Mouse (Mus musculus) adrenal gland, postnatal 25 days (tissue): ENCODE measurements around the gene Trappc6a. TPM values are rescaled to one million over a fixed set of nuclear protein-coding genes. Genes with fewer than 3 reads are reported as not detected.

Source experiments
- DNase-seq: peaks from one replicate; pipeline ENCODE4 v3.0.0; 2021; ENCODE audit warnings: mixed read lengths
- total RNA-seq: library from RNA; stranded (reverse); gene quantifications from 2 replicates; pipeline ENCODE4 v1.2.3, GENCODE M21; 2021

Trappc6a gene
- total RNA-seq, 1 experiment from 2014 or later, result 92.1 TPM

DNA sequence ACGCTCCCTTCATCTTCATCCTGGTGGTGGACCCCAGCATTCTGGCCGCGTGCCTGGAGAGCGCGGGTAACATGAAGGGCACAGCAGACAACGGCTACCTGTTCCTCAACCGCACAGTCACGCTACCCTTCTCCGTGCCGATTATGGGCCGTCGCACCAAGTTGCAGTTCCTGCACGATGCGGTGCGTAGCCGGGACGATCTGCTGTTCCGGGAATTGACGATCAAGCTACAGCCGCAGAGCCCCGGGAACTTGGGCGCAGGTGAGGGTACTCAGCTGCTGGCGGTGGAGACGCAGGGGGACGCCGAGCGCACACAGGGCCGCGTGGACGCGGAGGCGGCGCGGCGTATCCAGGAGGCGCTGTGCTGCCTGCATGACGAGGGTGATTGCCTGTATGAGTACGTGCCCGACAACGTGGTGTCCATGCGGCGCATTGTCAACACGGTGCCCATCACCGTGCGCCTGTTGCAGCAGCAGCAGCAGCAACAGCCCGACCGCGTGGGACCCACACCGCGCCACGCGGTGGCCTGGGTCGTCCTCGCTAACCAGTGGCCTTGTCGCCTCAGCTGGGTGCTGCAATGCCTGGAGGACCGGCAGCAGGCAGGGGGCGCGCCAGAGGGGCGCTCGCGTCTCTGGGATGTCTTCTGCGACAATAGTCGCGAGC lies 15.7 kb downstream of the Trappc6a start:
- DNase-seq, result peak; percentile 59

DNA sequence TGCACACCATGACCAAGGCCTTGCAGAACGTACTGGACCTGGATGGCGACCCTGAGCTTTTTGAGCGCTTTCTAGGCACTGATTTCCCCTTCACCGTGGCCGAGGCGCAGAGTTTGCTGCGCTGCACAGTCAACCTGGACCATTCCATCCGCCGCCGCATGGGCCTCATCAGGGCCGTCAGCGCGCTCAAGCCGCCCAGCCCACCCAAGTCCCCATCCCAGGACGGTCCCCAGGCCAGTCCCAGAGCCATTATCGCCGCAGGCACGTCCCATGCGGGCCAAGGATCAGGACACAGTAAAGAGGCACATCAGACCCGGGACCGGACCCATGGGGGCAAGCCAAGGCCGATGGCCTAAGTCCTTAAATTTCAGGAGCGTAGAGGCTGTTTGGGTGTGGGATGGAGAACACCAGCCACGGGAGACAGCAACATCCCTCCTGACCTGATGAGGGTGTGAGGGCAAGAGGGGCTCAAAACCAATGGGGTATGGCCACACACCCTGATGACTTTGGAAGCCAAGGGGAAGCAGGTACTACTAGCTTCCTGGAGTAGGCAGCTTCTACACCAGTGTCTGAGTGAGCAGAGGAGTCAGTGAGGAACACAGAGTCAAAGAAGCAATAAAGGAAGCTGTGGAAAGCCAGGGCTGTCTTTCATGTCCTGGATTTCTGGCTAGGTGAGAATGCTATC lies 16.4 kb downstream of the Trappc6a start:
- DNase-seq, result no peak

DNA sequence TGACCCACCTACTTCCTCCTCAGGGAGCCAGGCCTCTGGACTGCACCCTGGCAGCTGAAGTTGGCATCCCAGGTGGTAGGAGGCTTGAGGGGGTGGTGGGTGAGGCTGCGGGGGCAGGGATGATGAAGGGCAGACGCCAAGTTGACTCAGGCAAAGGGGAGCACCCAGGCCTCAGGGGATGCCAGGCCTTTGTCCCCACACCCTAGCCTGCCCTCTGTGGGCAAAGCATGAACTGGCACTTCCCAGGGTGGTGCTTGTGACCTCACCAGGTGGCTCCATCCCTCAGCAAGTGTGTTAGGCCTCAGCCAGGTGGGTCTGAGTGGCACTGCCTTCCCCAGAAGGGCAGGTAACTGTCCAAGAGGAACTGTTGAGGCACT lies 16.9 kb downstream of the Trappc6a start:
- no peak for DNase-seq

DNA sequence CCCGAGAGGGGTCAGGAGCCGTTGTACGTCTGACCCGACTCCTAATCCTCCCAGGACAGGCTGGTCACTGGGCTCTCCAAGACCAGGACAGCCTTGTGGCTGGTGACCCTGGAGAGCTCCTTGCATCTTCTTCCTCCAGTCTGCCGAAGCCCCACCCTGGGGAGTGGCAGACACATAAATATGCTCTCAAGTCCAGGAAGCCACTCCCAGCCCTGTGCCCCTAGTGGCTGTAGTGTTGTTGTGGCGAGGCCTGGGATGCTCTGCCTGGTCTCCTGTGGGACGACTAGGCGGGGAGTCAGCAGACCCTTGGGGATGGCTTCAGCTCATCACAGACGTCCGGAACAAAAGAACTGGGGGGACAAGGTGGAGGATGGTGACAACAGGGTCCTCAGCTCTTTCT lies 22.9 kb downstream of the Trappc6a start:
- no peak for DNase-seq

DNA sequence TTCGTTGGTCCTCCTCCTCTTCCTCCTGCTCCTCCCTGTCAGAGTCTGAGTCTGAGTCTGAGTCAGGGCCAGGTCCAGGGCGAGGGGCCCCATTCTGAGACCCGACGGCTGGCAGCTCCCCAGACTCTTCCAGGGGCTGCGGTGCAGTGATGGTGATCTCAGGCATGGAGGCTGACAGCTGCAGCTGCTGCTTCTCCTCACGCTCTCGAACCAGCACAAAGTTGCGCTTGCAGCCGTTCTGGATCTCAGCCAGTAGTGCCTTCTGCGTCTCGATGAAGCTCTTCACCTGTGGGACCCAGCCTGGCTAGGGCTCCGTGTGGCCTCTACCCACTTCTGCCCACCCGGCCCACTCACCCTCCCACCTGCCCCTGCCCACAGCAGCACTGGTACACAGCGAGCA lies 24.0 kb downstream of the Trappc6a start:
- no peak for DNase-seq

DNA sequence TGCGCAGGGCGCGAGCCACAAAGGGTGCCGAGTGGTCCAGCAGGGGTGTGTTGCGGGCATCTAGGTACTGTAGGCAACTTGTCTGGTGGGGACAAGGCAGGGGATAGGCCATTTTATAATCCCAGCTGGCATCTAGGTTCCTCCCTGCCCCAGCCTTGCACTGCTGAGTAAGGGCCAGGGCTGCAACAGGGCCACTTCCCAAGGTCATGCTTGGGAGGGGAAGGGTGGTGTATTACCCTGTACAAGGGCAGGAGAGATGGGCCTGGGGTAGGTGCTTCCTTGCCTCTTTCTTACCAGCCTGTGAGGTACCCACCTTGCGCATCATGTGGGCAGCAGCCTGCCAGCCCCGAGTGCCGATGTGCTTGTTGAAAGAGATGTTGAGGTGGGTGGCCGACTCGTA lies 26.5 kb downstream of the Trappc6a start:
- DNase-seq, result no peak

DNA sequence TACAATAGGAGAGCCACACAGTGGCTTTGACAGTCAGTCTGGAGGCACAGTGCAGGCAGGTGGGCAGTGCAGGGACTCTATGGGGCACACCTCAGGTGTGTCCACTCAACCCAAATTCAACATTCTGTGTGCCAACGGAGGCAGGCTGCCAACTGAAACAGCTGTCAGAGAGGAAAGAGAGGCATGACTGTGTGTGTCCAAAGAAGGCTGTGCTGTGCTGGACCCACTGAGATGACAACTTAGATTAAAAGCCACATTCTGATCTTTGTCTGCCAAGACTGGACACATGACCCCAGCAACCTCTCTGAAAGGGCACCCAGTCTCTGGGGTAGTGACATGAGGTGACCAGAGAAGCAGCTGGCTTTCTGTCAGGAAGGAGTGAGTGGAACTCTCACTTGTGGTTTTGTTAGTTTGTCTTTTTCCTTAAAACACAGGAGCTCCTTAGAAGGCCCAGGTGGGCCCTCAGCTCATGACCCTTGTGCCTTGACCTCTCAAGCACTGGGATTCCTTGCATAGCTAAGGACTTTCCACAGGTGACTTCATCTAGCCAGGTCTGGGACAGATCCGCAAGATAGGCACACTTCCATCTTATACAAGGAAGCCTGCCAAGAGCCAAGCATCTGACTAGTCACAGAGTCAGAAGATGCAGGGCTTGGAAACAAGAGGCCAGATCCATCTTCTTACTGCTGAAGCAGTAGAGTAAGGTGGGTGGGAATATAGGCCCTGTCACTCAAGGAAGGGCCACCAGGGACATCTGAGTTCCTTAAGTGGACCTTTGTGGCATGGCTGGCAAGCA lies 32.8 kb downstream of the Trappc6a start:
- no peak for DNase-seq

DNA sequence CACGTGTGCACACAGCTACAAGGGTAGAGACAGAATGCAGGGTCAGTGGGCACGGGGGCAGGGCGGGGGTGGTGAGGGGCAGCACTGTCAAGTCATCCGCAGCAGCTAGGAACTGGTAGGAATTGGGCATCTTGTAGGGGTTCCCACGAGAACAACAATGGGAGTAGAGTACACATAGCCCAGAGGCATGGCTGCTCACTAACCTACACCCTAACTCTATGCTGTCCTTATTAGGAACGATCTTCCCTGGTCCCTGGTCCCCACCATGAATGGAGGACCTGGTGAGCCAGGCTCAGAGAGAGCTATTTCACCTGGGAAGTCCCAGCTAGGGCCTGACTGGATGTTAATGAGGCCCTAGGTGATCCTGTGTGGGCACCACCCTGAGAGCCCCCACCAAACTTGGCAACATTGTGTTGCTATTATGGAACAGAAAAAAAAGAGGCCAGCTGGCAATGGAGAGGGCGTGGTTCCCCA lies 33.5 kb downstream of the Trappc6a start:
- DNase-seq, result no peak

DNA sequence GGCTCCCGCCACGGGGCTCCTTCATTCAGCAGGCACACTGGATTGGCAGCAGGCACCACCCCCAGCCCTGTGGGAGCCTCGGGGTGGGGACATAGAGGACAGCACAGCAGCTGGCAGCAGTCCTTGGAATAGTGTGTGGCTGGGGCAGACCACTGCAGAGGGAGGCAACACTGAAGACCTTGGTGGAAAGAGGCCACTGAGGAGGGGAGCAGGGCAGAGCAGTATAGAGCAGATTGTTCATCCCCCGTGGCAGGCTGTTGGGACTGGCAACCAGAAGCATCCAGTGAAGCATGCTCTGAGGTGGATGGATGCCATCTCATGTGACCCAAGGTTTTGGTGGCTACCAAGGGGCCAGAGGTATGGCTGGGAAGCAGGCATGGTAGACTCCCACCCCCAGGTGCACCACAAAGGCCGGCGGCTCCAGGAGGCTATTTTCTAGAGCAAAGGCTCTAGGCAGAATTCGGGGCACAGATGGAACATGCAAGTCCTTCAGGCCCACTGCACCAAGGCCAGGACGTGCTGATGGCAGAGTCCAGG lies 34.0 kb downstream of the Trappc6a start:
- peak; percentile 42 for DNase-seq

DNA sequence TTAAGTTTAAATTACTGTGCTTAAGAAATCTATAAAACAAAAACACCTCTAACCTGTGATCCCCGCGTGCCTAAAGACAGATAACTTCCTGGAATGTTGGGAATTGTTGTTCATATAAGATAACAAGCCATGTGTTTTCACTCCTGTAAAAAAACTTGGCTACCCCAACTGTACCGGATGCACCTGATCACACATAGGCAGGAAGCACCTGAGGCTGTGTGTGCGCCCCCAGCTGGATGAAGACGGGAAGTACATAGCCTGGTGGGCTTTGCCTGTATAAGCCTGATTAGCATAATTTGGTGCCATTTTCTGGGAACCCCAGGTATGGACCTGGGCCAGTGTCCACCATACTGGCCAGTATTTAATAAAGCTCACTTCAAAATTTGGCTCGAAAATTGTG lies 35.4 kb downstream of the Trappc6a start:
- DNase-seq, result no peak

DNA sequence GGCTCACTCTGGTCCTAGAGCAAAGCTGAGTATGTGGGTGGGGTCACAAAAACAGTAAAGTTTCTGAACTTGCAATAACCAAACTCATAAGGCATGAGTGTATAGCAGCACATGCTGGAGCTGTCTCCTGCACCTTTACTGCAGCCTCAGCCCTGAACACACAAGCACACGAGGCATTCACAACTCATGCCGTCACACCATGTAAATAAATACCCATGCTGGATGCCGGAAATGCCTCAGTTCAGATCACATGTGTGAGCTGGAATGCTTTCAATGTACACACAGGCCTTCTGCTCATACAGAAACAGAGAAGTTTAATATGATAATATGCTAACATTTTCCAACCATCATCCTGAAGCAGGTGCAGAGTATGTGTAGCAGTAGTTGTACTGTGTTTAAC lies 37.8 kb downstream of the Trappc6a start:
- DNase-seq, result no peak

DNA sequence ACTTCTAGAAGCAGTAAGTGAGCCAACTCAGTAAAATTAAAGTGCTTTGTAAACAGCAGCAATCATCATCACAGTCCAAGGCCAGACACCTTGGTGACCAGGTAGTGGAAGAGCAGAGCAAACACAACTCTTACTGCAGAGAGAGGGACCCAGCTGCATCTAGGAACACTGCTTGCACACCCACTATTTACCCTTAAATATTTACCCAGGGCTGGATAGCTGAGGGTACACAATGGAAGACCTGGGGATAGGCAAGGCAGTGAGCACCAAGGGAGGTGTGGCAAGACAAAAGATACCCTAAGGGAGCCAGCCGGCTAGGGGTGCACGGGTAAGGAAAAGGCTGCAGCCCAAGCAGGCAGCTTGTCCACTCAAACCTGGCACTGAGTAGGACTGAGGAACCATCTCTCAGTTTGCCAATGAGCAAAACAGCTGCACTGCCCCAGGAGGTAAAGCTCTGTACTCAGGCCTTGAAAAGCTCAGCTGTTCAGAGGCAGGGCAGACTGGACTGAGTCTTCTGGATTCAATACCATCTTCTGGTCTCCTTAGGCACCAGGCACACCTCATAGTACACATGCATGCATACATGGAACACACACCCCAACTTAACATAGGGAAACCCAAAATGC lies 39.3 kb downstream of the Trappc6a start:
- no peak for DNase-seq

DNA sequence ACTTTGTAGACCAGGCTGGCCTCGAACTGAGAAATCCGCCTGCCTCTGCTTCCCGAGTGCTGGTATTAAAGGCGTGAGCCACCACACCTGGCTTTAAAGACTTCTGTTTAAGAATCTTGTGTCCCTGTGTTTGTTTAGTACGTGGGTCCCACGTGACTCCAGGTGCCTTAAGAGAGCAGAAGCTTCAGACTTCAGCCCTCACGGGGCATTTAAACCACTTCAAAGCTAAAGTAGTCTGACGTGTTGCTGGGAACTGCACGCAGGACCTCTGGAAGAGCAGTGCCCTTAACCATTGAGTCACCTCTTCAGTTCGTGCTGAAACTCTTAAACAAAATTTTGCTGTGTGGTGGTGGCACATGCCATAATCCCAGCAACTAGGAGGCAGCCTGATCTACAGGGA lies 41.2 kb downstream of the Trappc6a start:
- no peak for DNase-seq

DNA sequence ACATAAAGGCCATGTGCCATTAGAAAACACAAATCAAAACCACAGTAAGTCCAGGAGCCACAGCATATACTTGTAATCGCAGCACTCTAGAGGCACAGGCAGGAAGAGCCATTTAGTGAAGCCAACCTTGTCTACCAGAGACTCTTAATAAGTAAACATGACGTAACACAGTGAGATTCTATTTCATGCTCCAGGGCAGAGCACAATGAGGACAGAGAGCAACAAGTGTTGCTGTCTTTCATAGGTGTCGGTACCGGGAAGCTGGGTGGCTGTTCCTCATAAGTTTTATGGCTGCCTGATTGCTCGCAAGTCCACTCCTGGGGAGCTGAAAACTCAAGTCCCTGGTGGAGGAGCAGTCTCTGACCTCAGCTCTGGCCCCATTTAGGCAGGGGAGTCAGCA lies 43.4 kb downstream of the Trappc6a start:
- DNase-seq, result no peak

DNA sequence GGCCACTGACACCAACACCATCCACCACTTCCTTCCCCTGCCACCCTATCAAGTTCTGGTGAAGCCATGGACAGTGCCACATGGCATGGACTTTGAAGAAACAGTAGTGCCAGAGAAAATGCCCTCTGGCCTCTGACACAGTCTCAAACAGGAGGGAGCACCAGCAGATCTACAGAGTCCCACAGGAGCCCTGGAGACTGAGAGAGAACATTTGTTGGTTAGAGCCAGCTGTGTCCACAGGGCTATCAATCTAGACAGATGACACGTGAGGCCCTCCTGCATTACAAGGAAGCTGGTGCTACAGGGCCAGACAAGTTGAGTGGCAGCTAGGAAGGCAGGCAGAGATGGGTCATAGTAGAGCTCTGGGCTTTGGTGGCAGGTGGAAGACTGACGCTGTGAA lies 44.2 kb downstream of the Trappc6a start:
- no peak for DNase-seq

DNA sequence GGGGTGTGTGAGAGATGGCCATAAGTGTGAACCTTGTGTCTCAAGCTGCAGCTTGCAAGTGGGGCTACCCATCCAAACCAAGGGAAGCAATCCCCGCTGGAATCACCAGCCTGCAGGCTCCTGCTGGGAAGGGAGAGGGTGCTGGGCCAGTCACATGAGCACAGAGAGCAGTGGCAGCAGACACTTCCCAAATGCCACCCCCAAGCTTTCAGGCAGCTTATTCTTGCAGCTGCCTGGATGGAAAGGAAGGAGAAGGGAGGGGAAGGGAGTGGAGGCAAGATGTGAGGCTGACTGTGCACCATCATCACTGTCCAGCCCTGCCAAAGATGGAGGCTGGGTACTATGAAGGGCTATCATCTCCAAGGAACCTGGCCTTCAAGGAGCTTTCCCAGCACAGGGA lies 46.0 kb downstream of the Trappc6a start:
- no peak for DNase-seq

DNA sequence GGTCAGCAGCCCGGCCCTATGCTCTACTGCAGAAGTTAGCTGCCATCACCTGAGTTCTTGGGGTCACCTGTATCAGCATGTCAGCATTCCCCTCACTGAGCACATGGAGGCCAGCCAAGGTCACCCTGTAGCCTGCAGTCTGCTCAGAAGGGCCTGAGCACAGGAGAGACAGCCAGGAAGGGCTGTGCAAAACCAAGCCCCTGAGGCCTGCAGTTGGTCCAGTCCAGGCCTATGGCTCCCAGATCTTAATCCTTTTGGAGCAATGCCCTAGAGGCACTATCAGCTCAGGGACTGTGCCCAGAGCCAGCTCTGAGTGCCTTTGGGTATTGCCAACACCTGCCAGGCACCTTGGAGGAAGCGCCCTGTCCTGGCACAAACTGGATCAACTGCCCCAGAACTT lies 48.9 kb downstream of the Trappc6a start:
- no peak for DNase-seq

DNA sequence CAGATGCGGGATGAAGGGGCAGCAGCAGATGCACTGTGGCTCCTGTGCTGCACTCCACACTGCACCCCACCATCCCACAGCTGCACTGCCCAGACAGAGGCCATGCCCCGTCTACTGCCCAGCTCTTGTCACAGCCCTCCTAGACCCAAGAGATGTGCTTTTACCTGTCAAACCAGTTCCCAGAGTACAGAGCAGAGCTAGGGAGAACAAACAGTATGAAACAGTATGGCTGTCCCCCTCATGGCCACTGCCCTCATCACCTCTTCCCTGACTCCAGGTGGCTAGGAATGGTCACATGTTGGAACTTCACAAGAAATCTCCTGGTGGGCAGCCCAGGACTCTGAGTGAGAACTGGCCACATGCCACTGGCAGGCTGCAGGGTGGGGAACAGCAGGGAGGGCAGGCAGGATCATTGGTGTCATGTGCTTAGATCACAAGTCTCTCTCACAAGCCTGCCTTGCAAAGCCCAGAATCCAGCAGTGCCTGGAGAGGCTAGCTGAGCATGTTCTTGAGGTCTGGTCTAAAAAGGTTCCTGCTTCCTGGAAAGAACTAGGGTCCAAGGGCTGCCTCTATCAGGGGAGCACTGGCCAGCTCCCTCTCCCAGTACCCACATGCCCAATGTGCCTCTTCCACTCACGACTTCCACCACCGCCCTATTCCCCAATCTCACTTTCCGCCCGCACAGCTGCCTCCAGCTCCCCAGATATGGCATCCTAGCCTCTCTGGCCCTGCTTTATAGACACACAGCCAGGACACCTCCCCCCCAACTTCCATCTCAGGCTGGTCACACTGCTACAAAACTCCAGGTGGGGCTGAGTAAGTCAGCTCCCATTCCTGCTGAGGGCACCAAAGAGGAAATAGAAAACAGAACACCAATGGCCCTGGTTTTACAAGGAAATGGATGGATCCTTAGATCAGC lies 50.0 kb downstream of the Trappc6a start:
- no peak for DNase-seq

DNA sequence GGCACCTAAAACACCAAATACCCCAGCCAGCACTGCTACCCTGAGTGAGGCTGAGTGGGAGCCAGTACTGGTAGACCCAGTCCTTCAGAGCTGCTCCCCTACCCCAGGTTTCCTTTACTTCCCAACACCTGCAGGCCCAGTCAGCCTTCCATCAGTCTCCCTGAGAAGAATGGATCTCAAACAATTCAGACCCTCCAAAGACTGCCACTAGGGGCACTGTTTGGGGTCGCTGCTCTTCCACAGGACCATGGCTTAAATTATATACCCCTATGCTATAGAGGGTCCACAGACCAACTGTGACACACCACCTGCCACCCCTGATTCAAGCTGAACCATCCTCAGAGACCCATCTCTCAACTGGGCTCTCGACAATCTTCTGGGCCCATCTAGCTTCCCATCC lies 50.8 kb downstream of the Trappc6a start:
- DNase-seq, result no peak

DNA sequence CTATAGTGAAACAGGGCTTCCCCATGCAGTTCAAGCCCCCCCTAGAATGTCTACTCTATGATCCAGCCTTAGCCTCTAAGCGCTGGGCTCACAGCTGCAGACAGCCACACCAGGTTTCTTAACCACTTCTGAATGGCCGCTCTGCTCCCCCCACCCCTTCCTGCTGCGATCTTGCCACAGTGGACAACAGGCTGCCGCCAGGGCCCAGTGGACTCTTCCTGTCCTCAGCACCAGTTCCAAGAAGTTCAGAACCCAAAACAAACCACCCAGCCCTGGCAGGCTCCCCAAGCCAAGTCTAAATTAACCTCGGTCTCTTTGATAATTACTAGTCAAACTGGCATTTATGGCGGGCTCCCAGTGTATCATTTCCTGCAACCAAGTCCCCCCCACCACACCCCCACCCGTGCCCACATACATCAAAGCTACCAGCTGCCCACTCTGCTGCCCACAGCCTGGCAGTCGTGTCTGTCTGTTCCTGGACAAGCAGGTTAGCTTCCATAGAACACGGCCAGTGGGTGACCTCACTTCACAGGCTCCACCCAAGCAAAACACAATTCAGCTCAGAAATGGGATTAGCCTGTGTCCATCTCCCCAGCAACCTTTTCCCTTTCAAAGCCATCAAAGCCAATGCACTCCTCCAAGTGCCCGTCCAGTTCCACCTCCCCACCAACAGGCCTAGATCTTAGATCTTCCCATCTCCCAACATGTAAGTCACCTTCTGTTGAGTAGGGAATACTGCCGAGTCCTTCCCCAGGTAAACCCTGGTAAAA lies 52.5 kb downstream of the Trappc6a start:
- no peak for DNase-seq

DNA sequence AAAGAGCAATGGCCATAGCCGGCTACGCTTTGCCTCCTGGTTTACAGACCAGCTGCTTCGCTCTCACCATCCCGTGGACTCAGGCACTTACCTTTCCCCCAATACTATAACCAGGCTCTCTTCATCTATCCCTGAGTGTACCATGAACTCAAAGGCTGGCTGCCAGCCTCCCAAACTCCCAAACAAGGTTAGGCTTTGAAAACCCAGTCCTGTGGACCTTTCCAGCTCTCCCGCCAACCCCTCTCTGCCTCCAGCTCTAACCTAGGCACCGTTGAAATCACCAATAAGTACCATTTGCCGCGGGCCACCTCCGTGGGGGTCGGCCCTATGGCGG lies 53.2 kb downstream of the Trappc6a start:
- no peak for DNase-seq
